Mouse (Mus musculus): ENCODE results near the gene Abhd13. TPM values are rescaled to one million over a fixed set of nuclear protein-coding genes. Genes with fewer than 3 reads are reported as not detected.

The Abhd13 gene
- 0.98 and 1.0 TPM in 2 replicates for polyA plus RNA-seq (2012)

GRCm38 (mm10) chr8:9977573-9978314 is at the start of gene Abhd13, which contains the start of gene Lig4:
Gene Abhd13 (plus strand): TSS chr8:9977707.
Gene Lig4 (minus strand): TSS chr8:9977686.

GRCm38 (mm10) chr8:10006156-10006985 is 28.9 kb downstream of the Abhd13 start, which contains the start of gene Tnfsf13b:
Gene Tnfsf13b (plus strand): TSS chr8:10006467.

Other genes with a start within 250 kb of the Abhd13 start
- gene Fam155a, start 206.5 kb upstream of the Abhd13 start, polyA plus RNA-seq (2012), result 0.02 TPM in 1 of 2 replicates, not detected in the other
- gene Gm10217, start 113.5 kb upstream of the Abhd13 start, polyA plus RNA-seq (2012), result not detected in 2 replicates
- gene Lig4, start within 50 bp of the Abhd13 start, polyA plus RNA-seq (2012), result 0.10 and 0.33 TPM in 2 replicates
- 1.4 and 1.7 TPM in 2 replicates for gene Tnfsf13b, start 28.8 kb downstream of the Abhd13 start, polyA plus RNA-seq (2012)
- 0.02 TPM in 1 of 2 replicates, not detected in the other for gene Myo16, start 176.2 kb downstream of the Abhd13 start, polyA plus RNA-seq (2012)

Measured in megakaryocyte-erythroid progenitor cell, adult 5 weeks (primary cell).